Mouse (Mus musculus): ENCODE data around the gene Zfp110.
A peak's percentile ranks its signal among the peaks of the same experiment; 100 is the strongest.

The Zfp110 gene

DNA sequence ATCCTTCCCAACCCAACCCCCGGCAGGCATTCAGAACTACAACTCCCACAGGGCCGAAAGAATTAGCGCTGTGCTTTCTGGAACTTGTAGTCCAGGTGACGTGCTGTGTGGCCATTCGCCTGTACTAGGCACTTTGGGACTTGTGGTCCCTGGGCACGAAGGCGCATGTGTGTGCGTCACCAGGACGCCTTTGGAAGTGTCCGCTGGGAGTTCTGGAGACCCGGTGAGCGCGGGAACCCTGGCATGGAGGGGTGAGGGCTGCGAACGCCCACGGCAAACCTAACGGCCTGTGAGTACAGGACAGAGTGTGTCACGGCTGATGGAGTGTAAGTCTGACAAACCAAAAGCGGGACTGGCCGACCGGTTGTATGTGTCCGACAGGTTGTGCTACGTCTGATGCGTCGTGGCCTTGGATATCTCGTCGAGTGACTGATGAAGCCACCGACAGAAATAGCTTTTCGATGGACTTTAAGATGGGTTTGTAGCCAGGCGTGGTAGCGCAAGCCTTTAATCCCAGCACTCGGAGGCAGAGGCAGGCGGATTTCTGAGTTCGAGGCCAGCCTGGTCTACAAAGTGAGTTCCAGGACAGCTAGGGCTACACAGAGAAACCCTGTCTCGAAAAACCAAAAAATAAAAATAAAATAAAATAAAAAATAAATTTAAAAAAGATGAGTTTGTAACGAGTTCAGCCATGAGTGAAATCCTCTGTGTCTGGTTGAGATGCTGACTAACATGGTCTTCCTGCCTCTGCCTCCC is 63.3 kb downstream of the Zfp110 start, which contains the start of gene Zscan22:
Zscan22 (plus strand) TSS at position 161 of the 756 bp plus-strand sequence.
- peak; percentile 94 to 95 for DNase-seq (ENCODE audit: low spot score in 2 of 2)

All from heart, adult 9 months (tissue).